ENCODE assay signal across 18 mouse cellular contexts in genomic region chr6:68437184-68437583, GRCm38 (mm10).
"Had no signal": no experiment of that assay in that cellular context is flagged by ENCODE, and none has a peak within 500 bp of the region (broad histone marks: within the 10 kb centered on the region; RNA-seq: fewer than 3 reads in every experiment).

No protein-coding gene starts in this region.

- H3K4me1 ChIP-seq: kidney, embryonic 15.5 days; midbrain, embryonic 12.5 days; midbrain, embryonic 15.5 days; neural tube, embryonic 12.5 days; neural tube, embryonic 15.5 days; stomach, embryonic 15.5 days had no signal

- H3K36me3 ChIP-seq: kidney, embryonic 15.5 days; midbrain, embryonic 12.5 days; midbrain, embryonic 15.5 days; neural tube, embryonic 12.5 days; neural tube, embryonic 15.5 days; stomach, embryonic 15.5 days had no signal

- ATAC-seq: inflammation-experienced regulatory T-cells, adult 6 months; intestine, embryonic 16.5 days; midbrain, embryonic 15.5 days had no signal

- H3K4me3 ChIP-seq: kidney, embryonic 15.5 days; left cerebral cortex, adult 2 months; midbrain, embryonic 12.5 days; midbrain, embryonic 15.5 days; neural tube, embryonic 12.5 days; neural tube, embryonic 15.5 days; stomach, embryonic 15.5 days had no signal

- H3K27me3 ChIP-seq: kidney, embryonic 15.5 days; midbrain, embryonic 12.5 days; midbrain, embryonic 15.5 days; neural tube, embryonic 12.5 days; neural tube, embryonic 15.5 days; stomach, embryonic 15.5 days had no signal

- H3K27ac ChIP-seq: kidney, embryonic 15.5 days; left cerebral cortex, adult 2 months; liver, embryonic 14.5 days; macrophage; midbrain, embryonic 12.5 days; midbrain, embryonic 15.5 days; neural tube, embryonic 12.5 days; neural tube, embryonic 15.5 days; stomach, embryonic 15.5 days had no signal

- DNase-seq: kidney, adult 8-10 months; kidney, postnatal 10 days; kidney, postnatal 36 days; layer of hippocampus, postnatal 36 days; lung, adult 2 months; lung, postnatal 14 days; thymus, postnatal 25 days had no signal
